Mouse (Mus musculus): ENCODE data around the gene Apoa5.

DNA sequence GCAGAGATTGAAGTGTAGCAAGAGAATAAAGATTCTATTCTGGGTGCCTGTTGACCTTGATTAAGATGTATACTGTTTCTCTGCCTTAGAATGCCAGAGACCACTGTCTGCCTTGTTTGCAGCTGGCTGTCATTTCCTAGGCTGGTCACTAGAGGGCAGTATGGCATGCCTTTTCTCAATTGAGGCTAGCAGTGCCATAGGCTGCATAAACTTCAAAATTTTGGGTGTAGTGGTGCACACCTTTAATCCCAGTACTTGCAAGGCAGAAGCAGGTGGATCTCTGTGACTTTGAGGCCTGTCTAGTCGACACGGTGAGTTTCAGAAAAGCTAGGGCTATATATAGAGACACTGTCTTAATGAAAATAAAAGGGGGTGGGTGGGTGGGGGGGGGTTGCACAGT is 33.7 kb downstream of the Apoa5 start:
- TF ChIP-seq CHD2 (IDR thresholded peaks at IDR 0.05; ENCODE audit: low read depth, low read length) (no peak), MAFK (IDR thresholded peaks at IDR 0.05; ENCODE audit: insufficient read depth, low read depth, low read length) (no peak), ZNF384 (IDR thresholded peaks at IDR 0.05; ENCODE audit: low read depth, low read length) (peak; percentile 37; the same call in 1 of the 2 replicates)
